Mouse (Mus musculus) liver, postnatal 0 days (tissue): ENCODE results near the gene Krtap5-1.

Experiments used
- CTCF ChIP-seq: sonication (generic); IDR thresholded peaks from 2 replicates; pipeline ENCODE4 v1.5.1; 2016; ENCODE audit warnings: antibody characterized with exemption, low read depth
- EP300 ChIP-seq: IDR thresholded peaks from 2 replicates; pipeline ENCODE4 v1.6.1; 2016; ENCODE audit warnings: antibody characterized with exemption, low read depth, mild to moderate bottlenecking

DNA sequence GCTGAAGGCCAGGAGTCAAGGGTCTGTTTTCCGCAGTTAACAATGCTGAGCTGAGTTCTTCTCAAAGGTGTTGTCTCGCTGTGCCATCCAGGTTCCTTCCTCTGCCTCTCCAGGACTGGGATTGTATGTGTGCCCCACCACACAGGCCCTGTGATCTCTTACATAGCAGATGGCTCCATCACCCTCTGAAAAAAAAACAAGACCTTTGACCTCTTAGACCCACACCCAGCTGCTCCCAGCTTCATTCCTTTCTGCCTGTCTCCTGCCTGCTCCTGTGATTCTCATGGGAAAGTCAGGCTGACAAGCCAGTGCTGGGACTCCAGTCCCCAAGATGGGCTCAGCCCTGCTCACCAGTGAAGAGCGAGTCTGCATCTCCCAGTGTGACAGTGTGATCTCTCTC is 31.6 kb upstream of the Krtap5-1 start:
- no peak for TF ChIP-seq EP300
- TF ChIP-seq CTCF, result no peak
